Mouse (Mus musculus): ENCODE data around the gene Dapk2.

The Dapk2 gene

GRCm38 (mm10) chr9:66184572-66184971 is 26.5 kb downstream of the Dapk2 start:
- no peak for DNase-seq (ENCODE audit: low read depth)

GRCm38 (mm10) chr9:66186426-66186825 is 28.4 kb downstream of the Dapk2 start:
- DNase-seq (ENCODE audit: low read depth) = no peak

GRCm38 (mm10) chr9:66189026-66189425 is 31.0 kb downstream of the Dapk2 start:
- DNase-seq (ENCODE audit: low read depth) = no peak

GRCm38 (mm10) chr9:66194003-66194402 is 36.0 kb downstream of the Dapk2 start:
- peak; percentile 21 for DNase-seq (ENCODE audit: low read depth)

GRCm38 (mm10) chr9:66196561-66196960 is 38.5 kb downstream of the Dapk2 start:
- no peak for DNase-seq (ENCODE audit: low read depth)

- no peak for DNase-seq (ENCODE audit: low read depth)
Measured at GRCm38 (mm10) chr9:66198533-66198932, 40.5 kb downstream of the Dapk2 start.

GRCm38 (mm10) chr9:66199657-66200410 is 41.8 kb downstream of the Dapk2 start:
- no peak for DNase-seq (ENCODE audit: low read depth)

- DNase-seq (ENCODE audit: low read depth) = no peak
Measured at GRCm38 (mm10) chr9:66200411-66200789, 42.4 kb downstream of the Dapk2 start.

GRCm38 (mm10) chr9:66201665-66202064 is 43.6 kb downstream of the Dapk2 start:
- no peak for DNase-seq (ENCODE audit: low read depth)

- peak; percentile 81 for DNase-seq (ENCODE audit: low read depth)
Measured at GRCm38 (mm10) chr9:66202463-66202862, 44.4 kb downstream of the Dapk2 start.

- no peak for DNase-seq (ENCODE audit: low read depth)
Measured at GRCm38 (mm10) chr9:66205702-66206101, 47.7 kb downstream of the Dapk2 start.

GRCm38 (mm10) chr9:66206825-66207224 is 48.8 kb downstream of the Dapk2 start:
- DNase-seq (ENCODE audit: low read depth) = no peak

GRCm38 (mm10) chr9:66211420-66211819 is 53.4 kb downstream of the Dapk2 start:
- DNase-seq (ENCODE audit: low read depth) = no peak

- DNase-seq (ENCODE audit: low read depth) = no peak
Measured at GRCm38 (mm10) chr9:66212088-66212487, 54.1 kb downstream of the Dapk2 start.

- no peak for DNase-seq (ENCODE audit: low read depth)
Measured at GRCm38 (mm10) chr9:66212802-66213201, 54.8 kb downstream of the Dapk2 start.

- no peak for DNase-seq (ENCODE audit: low read depth)
Measured at GRCm38 (mm10) chr9:66213386-66214032, 55.5 kb downstream of the Dapk2 start.

- DNase-seq (ENCODE audit: low read depth) = no peak
Measured at GRCm38 (mm10) chr9:66215551-66215950, 57.5 kb downstream of the Dapk2 start.

- DNase-seq (ENCODE audit: low read depth) = no peak
Measured at GRCm38 (mm10) chr9:66217970-66218369, 59.9 kb downstream of the Dapk2 start.

- no peak for DNase-seq (ENCODE audit: low read depth)
Measured at GRCm38 (mm10) chr9:66218917-66219725, 61.1 kb downstream of the Dapk2 start.

GRCm38 (mm10) chr9:66223872-66224271 is 65.8 kb downstream of the Dapk2 start:
- no peak for DNase-seq (ENCODE audit: low read depth)

GRCm38 (mm10) chr9:66225737-66226485 is 67.9 kb downstream of the Dapk2 start:
- no peak for DNase-seq (ENCODE audit: low read depth)
